ENCODE assay signal across 8 mouse cellular contexts in genomic region chr4:155490990-155491504, GRCm38 (mm10). TPM values are rescaled to one million over a fixed set of nuclear protein-coding genes. Genes with fewer than 3 reads are reported as not detected.
DNase-seq lines count a peak whose midpoint lies in the region; ATAC-seq and TF ChIP-seq lines count a peak whose summit lies in the region.

Gnb1 (plus strand) TSS chr4:155491361.

- peaks cover 52% of the 10 kb centered on the region for H3K4me1 ChIP-seq in forebrain, embryonic 12.5 days
- peaks cover 60% of the 10 kb centered on the region for H3K4me1 ChIP-seq in heart, postnatal 0 days (ENCODE audit: control insufficient read depth, insufficient read depth)
- peaks cover 65% of the 10 kb centered on the region for H3K4me1 ChIP-seq in liver, embryonic 16.5 days (ENCODE audit: control insufficient read depth, low read depth, low read length)
- peaks cover 70% of the 10 kb centered on the region for H3K4me1 ChIP-seq in neural tube, embryonic 13.5 days (replicated peaks)
- peaks cover 7% of the 10 kb centered on the region for H3K4me1 ChIP-seq in testis, adult 2 months (ENCODE audit: control insufficient read depth, insufficient read depth, low read length)

- H3K4me3 ChIP-seq in forebrain, embryonic 12.5 days (replicated peaks): peak within 1 kb of the TSS; percentile 69
- peak within 1 kb of the TSS; percentile 97 for H3K4me3 ChIP-seq in heart, postnatal 0 days (ENCODE audit: low read depth, low read length)
- peak within 1 kb of the TSS; percentile 95 for H3K4me3 ChIP-seq in liver, embryonic 16.5 days (ENCODE audit: low read depth, low read length)
- H3K4me3 ChIP-seq in neural tube, embryonic 13.5 days: peak within 1 kb of the TSS; percentile 100
- peak within 1 kb of the TSS; percentile 97 for H3K4me3 ChIP-seq in testis, adult 2 months (ENCODE audit: control insufficient read depth, low read depth, low read length)

- H3K9ac ChIP-seq in forebrain, embryonic 12.5 days: peak within 1 kb of the TSS; percentile 98
- H3K9ac ChIP-seq in heart, postnatal 0 days (replicated peaks; ENCODE audit: low read depth, low read length): peak within 1 kb of the TSS; percentile 97
- peak within 1 kb of the TSS; percentile 94 for H3K9ac ChIP-seq in liver, embryonic 16.5 days (ENCODE audit: low read depth, low read length)
- H3K9ac ChIP-seq in neural tube, embryonic 13.5 days: peak within 1 kb of the TSS; percentile 100

- ATAC-seq in forebrain, embryonic 12.5 days (ENCODE audit: low FRiP score): peak; percentile 89
- ATAC-seq in heart, postnatal 0 days (ENCODE audit: insufficient read depth, low read depth): peak; percentile 85
- ATAC-seq in liver, embryonic 16.5 days (ENCODE audit: low read depth): peak; percentile 79
- peak; percentile 82 for ATAC-seq in neural tube, embryonic 13.5 days (ENCODE audit: low read depth)

- peak within 1 kb of the TSS; percentile 92 for H3K27ac ChIP-seq in forebrain, embryonic 12.5 days
- peak within 1 kb of the TSS; percentile 93 for H3K27ac ChIP-seq in heart, postnatal 0 days (ENCODE audit: low read depth)
- H3K27ac ChIP-seq in liver, embryonic 16.5 days (ENCODE audit: low read length): peak within 1 kb of the TSS; percentile 82
- H3K27ac ChIP-seq in neural tube, embryonic 13.5 days (replicated peaks): peak within 1 kb of the TSS; percentile 96
- peak within 1 kb of the TSS; percentile 86 for H3K27ac ChIP-seq in testis, adult 2 months (ENCODE audit: control insufficient read depth, insufficient read depth, low read depth, low read length)

- peak; percentile 84 for TF ChIP-seq POLR2A in testis, adult 2 months (IDR thresholded peaks at IDR 0.05; ENCODE audit: control insufficient read depth, low read depth, low read length)

- no peak for TF ChIP-seq CTCF in heart, postnatal 0 days (IDR thresholded peaks at IDR 0.05; ENCODE audit: low read depth)
- no peak for TF ChIP-seq CTCF in testis, adult 2 months (IDR thresholded peaks at IDR 0.05; ENCODE audit: control insufficient read depth, insufficient read depth, insufficient replicate concordance, low read depth, low read length)

- TF ChIP-seq EP300 in heart, postnatal 0 days (IDR thresholded peaks at IDR 0.05; ENCODE audit: low read depth): no peak; the same call in 1 of the 2 replicates

- no peaks in the 10 kb centered on the region for H3K27me3 ChIP-seq in forebrain, embryonic 12.5 days
- H3K27me3 ChIP-seq in heart, postnatal 0 days (ENCODE audit: control insufficient read depth, insufficient read depth, low read length): no peaks in the 10 kb centered on the region
- H3K27me3 ChIP-seq in liver, embryonic 16.5 days (ENCODE audit: control insufficient read depth, insufficient read depth, low read depth, low read length): no peaks in the 10 kb centered on the region
- no peaks in the 10 kb centered on the region for H3K27me3 ChIP-seq in neural tube, embryonic 13.5 days
- H3K27me3 ChIP-seq in testis, adult 2 months (ENCODE audit: control insufficient read depth, insufficient read depth, low read length): no peaks in the 10 kb centered on the region

- H3K4me2 ChIP-seq in forebrain, embryonic 12.5 days: peak within 1 kb of the TSS; percentile 77
- H3K4me2 ChIP-seq in heart, postnatal 0 days (ENCODE audit: low read depth, low read length): peak within 1 kb of the TSS; percentile 93
- H3K4me2 ChIP-seq in liver, embryonic 16.5 days (ENCODE audit: low read depth, low read length): peak within 1 kb of the TSS; percentile 100
- H3K4me2 ChIP-seq in neural tube, embryonic 13.5 days: peak within 1 kb of the TSS; percentile 88

- H3K9me3 ChIP-seq in forebrain, embryonic 12.5 days: no peaks in the 10 kb centered on the region
- H3K9me3 ChIP-seq in heart, postnatal 0 days (replicated peaks; ENCODE audit: control insufficient read depth, low read length): no peaks in the 10 kb centered on the region
- no peaks in the 10 kb centered on the region for H3K9me3 ChIP-seq in liver, embryonic 16.5 days (replicated peaks; ENCODE audit: control insufficient read depth, low read length)
- H3K9me3 ChIP-seq in neural tube, embryonic 13.5 days: no peaks in the 10 kb centered on the region

- under 1% methylated on average over 35 of the region's 60 CpGs for WGBS in forebrain, embryonic 12.5 days
- under 1% methylated on average over 43 of the region's 60 CpGs for WGBS in heart, postnatal 0 days
- WGBS in liver, embryonic 16.5 days (ENCODE audit: insufficient replicate concordance): 0% methylated on average over 28 of the region's 60 CpGs
- WGBS in neural tube, embryonic 13.5 days: under 1% methylated on average over 31 of the region's 60 CpGs

- peak; percentile 88 to 93 for DNase-seq in CD8-positive naive resting alpha-beta T cell, adult 2 months (ENCODE audit: low read depth in 2 of 2, low spot score in 2 of 2)
- DNase-seq in c-Kit-positive CD71-positive TER-119-negative erythroid progenitor cells, embryonic 14.5 days (ENCODE audit: low read depth): peak; percentile 73
- DNase-seq in heart, postnatal 0 days (ENCODE audit: low spot score): peak; percentile 74
- peak; percentile 98 for DNase-seq in kidney, postnatal 4 days

- H3K36me3 ChIP-seq in forebrain, embryonic 12.5 days (replicated peaks): no peaks in the 10 kb centered on the region
- no peaks in the 10 kb centered on the region for H3K36me3 ChIP-seq in heart, postnatal 0 days (replicated peaks; ENCODE audit: control insufficient read depth, insufficient read depth, low read length)
- no peaks in the 10 kb centered on the region for H3K36me3 ChIP-seq in liver, embryonic 16.5 days (ENCODE audit: control insufficient read depth, insufficient read depth)
- H3K36me3 ChIP-seq in neural tube, embryonic 13.5 days: no peaks in the 10 kb centered on the region
- H3K36me3 ChIP-seq in testis, adult 2 months (ENCODE audit: control insufficient read depth, insufficient read depth, low read length): no peaks in the 10 kb centered on the region

RNA-seq across cellular contexts. Expression of gene Gnb1, which starts in this region (rescaled TPM):
- 667 and 781 TPM in 2 replicates for polyA plus RNA-seq in forebrain, embryonic 12.5 days (2016; fragmentation: Nextera tagmentation; extraction: Ambion mirVana)
- total RNA-seq in heart, postnatal 0 days (2014; rRNA removed; ENCODE audit: low replicate concordance): 158 and 184 TPM in 2 replicates
- 249 and 255 TPM in 2 replicates for polyA plus RNA-seq in heart, postnatal 0 days (2015; fragmentation: Nextera tagmentation; extraction: Ambion mirVana)
- polyA plus RNA-seq in liver, embryonic 16.5 days (2015; fragmentation: Nextera tagmentation; extraction: Ambion mirVana): 77.3 and 85.9 TPM in 2 replicates
- 1,009 and 1,019 TPM in 2 replicates for polyA plus RNA-seq in neural tube, embryonic 13.5 days (2015; fragmentation: Nextera tagmentation; extraction: Ambion mirVana)
- polyA plus RNA-seq in testis, adult 2 months (2012; rRNA removed): 356 and 422 TPM in 2 replicates

Comparison
In these comparisons a context has a peak if more than half of its experiments do, and no peak if none do; other contexts are left out.
1. Peak in every context shown above with its lines: DNase-seq, ATAC-seq, H3K4me3 ChIP-seq and H3K27ac ChIP-seq.